8 mouse cellular contexts compared by ENCODE assay signal in the genomic region with DNA sequence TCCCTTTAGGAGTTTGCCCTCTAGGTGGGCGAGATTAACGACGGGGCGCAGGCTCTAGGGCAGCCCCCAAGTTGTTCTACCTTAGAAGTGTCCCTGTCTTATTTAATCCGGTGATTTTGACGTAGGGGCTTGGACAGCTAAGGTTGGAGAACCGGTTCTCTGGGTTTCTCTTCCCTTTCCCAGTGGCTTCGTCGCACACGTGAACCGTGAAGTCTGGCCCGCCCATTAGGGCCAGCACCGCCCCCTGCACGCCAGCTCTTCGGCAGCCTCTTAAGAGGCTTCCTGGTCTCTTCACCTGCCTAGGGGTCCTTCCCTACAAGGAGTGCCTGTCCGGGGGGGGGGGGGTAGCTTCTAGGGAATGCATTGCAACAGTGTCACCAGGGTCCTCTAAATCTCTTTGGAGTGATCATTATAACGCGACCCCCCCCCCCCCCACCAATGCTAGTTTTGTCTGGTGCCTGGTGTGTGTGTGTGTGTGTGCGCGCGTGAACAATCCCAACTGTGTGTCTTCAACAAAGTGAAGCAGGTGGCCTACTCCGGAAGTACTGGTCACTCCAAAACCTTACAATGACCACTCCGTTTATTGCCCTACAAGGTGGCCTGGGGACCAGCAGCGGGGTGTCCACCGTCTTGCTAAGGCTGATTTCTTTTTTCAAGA. TPM values are rescaled to one million over a fixed set of nuclear protein-coding genes. Genes with fewer than 3 reads are reported as not detected.
DNase-seq lines count a peak whose midpoint lies in the region; ATAC-seq lines count a peak whose summit lies in the region.

No protein-coding gene starts in this region.

- peak; percentile 46 for DNase-seq in kidney, adult 18-20 months
- no peak for DNase-seq in kidney, adult 11 months
- peak; percentile 87 for DNase-seq in lung, postnatal 25 days (ENCODE audit: low spot score)
- peak; percentile 56 for DNase-seq in yolk sac, embryonic 10.5 days (ENCODE audit: low spot score)
- DNase-seq in adrenal gland, adult 2 months, result no peak
- no peak for DNase-seq in adrenal gland, postnatal 14 days

- ATAC-seq in embryonic facial prominence, embryonic 12.5 days (ENCODE audit: insufficient number of reproducible peaks, insufficient read depth, low FRiP score, low TSS enrichment), result peak; percentile 24; the same call in 1 of the 2 replicates
- 0 out of 2 replicates have a peak, but pooled peaks have one; percentile 8 for ATAC-seq in kidney, embryonic 14.5 days (ENCODE audit: low FRiP score, low TSS enrichment)

- peak overlapping the region; percentile 40 for H3K4me3 ChIP-seq in embryonic facial prominence, embryonic 12.5 days
- peak overlapping the region; percentile 52 for H3K4me3 ChIP-seq in kidney, embryonic 14.5 days (ENCODE audit: low read length)

- H3K9me3 ChIP-seq in embryonic facial prominence, embryonic 12.5 days, result no peaks in the 10 kb centered on the region
- no peaks in the 10 kb centered on the region for H3K9me3 ChIP-seq in kidney, embryonic 14.5 days (ENCODE audit: control insufficient read depth, low read length)

- H3K9ac ChIP-seq in embryonic facial prominence, embryonic 12.5 days, result no peak overlapping the region
- H3K9ac ChIP-seq in kidney, embryonic 14.5 days (ENCODE audit: low read depth, low read length), result no peak overlapping the region; the same call in 1 of the 2 replicates

- WGBS in embryonic facial prominence, embryonic 12.5 days, result 2% methylated on average over 25 of the region's 25 CpGs
- 2% methylated on average over 25 of the region's 25 CpGs for WGBS in kidney, embryonic 14.5 days

- H3K36me3 ChIP-seq in embryonic facial prominence, embryonic 12.5 days, result no peaks in the 10 kb centered on the region
- H3K36me3 ChIP-seq in kidney, embryonic 14.5 days (ENCODE audit: control insufficient read depth, insufficient read depth, low read length), result no peaks in the 10 kb centered on the region; the same call in 1 of the 2 replicates

- H3K27me3 ChIP-seq in embryonic facial prominence, embryonic 12.5 days, result peaks cover 93% of the 10 kb centered on the region
- peaks cover 18% of the 10 kb centered on the region; the same call in 1 of the 2 replicates for H3K27me3 ChIP-seq in kidney, embryonic 14.5 days (ENCODE audit: control insufficient read depth, insufficient read depth, low read length)

- H3K27ac ChIP-seq in embryonic facial prominence, embryonic 12.5 days, result no peak overlapping the region
- 0 out of 2 replicates have a peak overlapping the region, but pooled peaks have one; percentile 43 for H3K27ac ChIP-seq in kidney, embryonic 14.5 days (ENCODE audit: low read depth, low read length)

- peak overlapping the region; percentile 91 for H3K4me2 ChIP-seq in embryonic facial prominence, embryonic 12.5 days (replicated peaks)
- peak overlapping the region; percentile 96 for H3K4me2 ChIP-seq in kidney, embryonic 14.5 days (replicated peaks; ENCODE audit: low read depth, low read length)

- peaks cover 25% of the 10 kb centered on the region for H3K4me1 ChIP-seq in embryonic facial prominence, embryonic 12.5 days
- peaks cover 16% of the 10 kb centered on the region for H3K4me1 ChIP-seq in kidney, embryonic 14.5 days (ENCODE audit: control insufficient read depth, insufficient read depth, low read length)

RNA-seq across cellular contexts. Expression of a gene that starts 2.0 kb away (rescaled TPM):
- polyA plus RNA-seq in embryonic facial prominence, embryonic 12.5 days (2016; fragmentation: Nextera tagmentation; extraction: Ambion mirVana), result 7.2 and 7.4 TPM in 2 replicates
- polyA plus RNA-seq in kidney, embryonic 14.5 days (2014; fragmentation: Nextera tagmentation; extraction: Ambion mirVana), result 11.7 and 15.6 TPM in 2 replicates
- total RNA-seq in adrenal gland, adult 2 months (2021), result 10 to 100 TPM; 10.3 to 12.2 TPM
- polyA plus RNA-seq in adrenal gland, adult 2 months (2012; rRNA removed), result 34.7 and 42.5 TPM in 2 replicates
- 19.3 and 31.5 TPM in 2 replicates for total RNA-seq in adrenal gland, postnatal 14 days (2021)

RNA-seq across cellular contexts. Expression of a gene that starts 51.0 kb away (rescaled TPM):
- polyA plus RNA-seq in embryonic facial prominence, embryonic 12.5 days (2016; fragmentation: Nextera tagmentation; extraction: Ambion mirVana), result 8.2 and 8.7 TPM in 2 replicates
- polyA plus RNA-seq in kidney, embryonic 14.5 days (2014; fragmentation: Nextera tagmentation; extraction: Ambion mirVana), result 5.0 and 8.9 TPM in 2 replicates
- 10 to 100 TPM; 19.7 to 21.2 TPM for total RNA-seq in adrenal gland, adult 2 months (2021)
- 18.6 and 18.8 TPM in 2 replicates for polyA plus RNA-seq in adrenal gland, adult 2 months (2012; rRNA removed)
- 17.4 and 19.6 TPM in 2 replicates for total RNA-seq in adrenal gland, postnatal 14 days (2021)

Comparison
In these comparisons a context has a peak if more than half of its experiments do, and no peak if none do; other contexts are left out.
1. DNase-seq: peak in kidney, adult 18-20 months (single experiment), lung, postnatal 25 days (single experiment) and yolk sac, embryonic 10.5 days (single experiment); none in kidney, adult 11 months (single experiment), adrenal gland, adult 2 months (single experiment) and adrenal gland, postnatal 14 days (single experiment).